Mouse (Mus musculus): ENCODE results near the gene Suclg2. TPM values are rescaled to one million over a fixed set of nuclear protein-coding genes. Genes with fewer than 3 reads are reported as not detected.

Suclg2 gene
- polyA plus RNA-seq, 1 experiment from 2014 or later = 105 TPM

- no peaks in the 10 kb centered on the region for H3K36me3 ChIP-seq (ENCODE audit: control insufficient read depth, insufficient read depth)
- no peak for ATAC-seq (replicated peaks; ENCODE audit: extremely low read depth, insufficient read depth, low FRiP score)
- no peak overlapping the region for H3K27ac ChIP-seq (ENCODE audit: low read length)
- H3K4me1 ChIP-seq (ENCODE audit: control insufficient read depth, insufficient read depth, low read length) = no peaks in the 10 kb centered on the region
- no peak overlapping the region for H3K4me2 ChIP-seq (ENCODE audit: low read depth, low read length)
- H3K27me3 ChIP-seq (ENCODE audit: control insufficient read depth, insufficient read depth, low read length) = no peaks in the 10 kb centered on the region
- WGBS = 73% methylated on average over 3 of the region's 3 CpGs
- H3K9ac ChIP-seq (ENCODE audit: low read length) = no peak overlapping the region
- no peak overlapping the region for H3K4me3 ChIP-seq (ENCODE audit: low read length)
- no peaks in the 10 kb centered on the region for H3K9me3 ChIP-seq (replicated peaks; ENCODE audit: control insufficient read depth, low read length)
These were observed 259.2 kb downstream of the Suclg2 start for GRCm38 (mm10) chr6:95459372-95459771.

- no peaks in the 10 kb centered on the region for H3K27me3 ChIP-seq (ENCODE audit: control insufficient read depth, insufficient read depth, low read length)
- no peak overlapping the region for H3K4me3 ChIP-seq (ENCODE audit: low read length)
- H3K4me1 ChIP-seq (ENCODE audit: control insufficient read depth, insufficient read depth, low read length) = no peaks in the 10 kb centered on the region
- no peak overlapping the region for H3K4me2 ChIP-seq (ENCODE audit: low read depth, low read length)
- H3K9me3 ChIP-seq (replicated peaks; ENCODE audit: control insufficient read depth, low read length) = no peaks in the 10 kb centered on the region
- ATAC-seq (replicated peaks; ENCODE audit: extremely low read depth, insufficient read depth, low FRiP score) = no peak
- H3K9ac ChIP-seq (ENCODE audit: low read length) = no peak overlapping the region
- H3K27ac ChIP-seq (ENCODE audit: low read length) = no peak overlapping the region
- whole genome bisulfite sequencing = 71% methylated on average over 2 of the region's 2 CpGs
- no peaks in the 10 kb centered on the region for H3K36me3 ChIP-seq (ENCODE audit: control insufficient read depth, insufficient read depth)
These were observed 272.4 kb downstream of the Suclg2 start for GRCm38 (mm10) chr6:95446151-95446550.

GRCm38 (mm10) chr6:95445036-95445435 is 273.6 kb downstream of the Suclg2 start:
- no peak for ATAC-seq (replicated peaks; ENCODE audit: extremely low read depth, insufficient read depth, low FRiP score)
- Histone ChIP-seq H3K27me3 (ENCODE audit: control insufficient read depth, insufficient read depth, low read length) (no peaks in the 10 kb centered on the region), H3K36me3 (ENCODE audit: control insufficient read depth, insufficient read depth) (no peaks in the 10 kb centered on the region), H3K4me2 (ENCODE audit: low read depth, low read length) (no peak overlapping the region), H3K4me3 (ENCODE audit: low read length) (no peak overlapping the region), H3K27ac (ENCODE audit: low read length) (no peak overlapping the region), H3K4me1 (ENCODE audit: control insufficient read depth, insufficient read depth, low read length) (no peaks in the 10 kb centered on the region), H3K9ac (ENCODE audit: low read length) (no peak overlapping the region), H3K9me3 (replicated peaks; ENCODE audit: control insufficient read depth, low read length) (no peaks in the 10 kb centered on the region)
- WGBS = 57% methylated on average over 4 of the region's 4 CpGs
